Mouse (Mus musculus) right cerebral cortex, postnatal 36 days (tissue): Measurements from ENCODE around the gene Hist1h2bg.
"Not testable (repeated sequence)": the region's sequence is repeated elsewhere in the genome, so short reads cannot be mapped to it uniquely, and the experiment has no call there.

Source experiments
- DNase-seq, 2 experiments: peaks; one replicate each; pipeline ENCODE4 v3.0.0; 2022; ENCODE audit warnings: low spot score in 2 of 2, mixed read lengths in 1 of 2

Gene Hist1h2bg

GRCm38 (mm10) chr13:23582219-23583056 lies 11.2 kb downstream of the Hist1h2bg start:
- DNase-seq = no peak

DNA sequence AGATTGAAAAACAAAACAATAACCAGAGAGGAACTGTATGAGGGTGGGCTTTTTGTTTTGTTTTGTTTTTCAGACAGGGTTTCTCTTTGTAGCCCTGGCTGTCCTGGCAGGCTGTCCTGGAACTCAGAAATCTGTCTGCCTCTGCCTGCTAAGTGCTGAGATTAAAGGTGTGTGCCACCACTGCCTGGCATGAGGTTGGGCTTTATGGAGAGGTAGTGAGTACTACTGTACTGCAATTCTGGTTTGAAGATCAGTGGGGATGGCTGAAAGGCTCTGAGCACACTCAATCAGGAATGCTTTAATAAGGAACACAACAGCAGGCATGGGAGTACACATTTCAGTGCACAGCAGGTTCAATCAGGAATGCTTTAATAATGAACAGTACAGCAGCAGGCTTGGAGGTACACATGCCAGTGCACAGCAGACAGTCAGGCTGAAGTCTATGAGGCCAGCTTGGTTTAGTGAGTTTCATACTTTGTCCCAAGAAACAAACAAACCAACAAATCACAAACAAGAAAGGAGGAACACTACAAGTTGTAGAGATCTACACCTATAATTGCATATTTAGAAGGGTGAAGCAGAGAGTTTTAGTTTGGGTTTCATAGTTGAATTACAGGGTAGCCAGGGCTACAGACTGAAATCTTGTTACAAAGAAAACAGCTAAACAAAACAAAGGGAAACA lies 12.3 kb downstream of the Hist1h2bg start:
- DNase-seq = no peak

DNA sequence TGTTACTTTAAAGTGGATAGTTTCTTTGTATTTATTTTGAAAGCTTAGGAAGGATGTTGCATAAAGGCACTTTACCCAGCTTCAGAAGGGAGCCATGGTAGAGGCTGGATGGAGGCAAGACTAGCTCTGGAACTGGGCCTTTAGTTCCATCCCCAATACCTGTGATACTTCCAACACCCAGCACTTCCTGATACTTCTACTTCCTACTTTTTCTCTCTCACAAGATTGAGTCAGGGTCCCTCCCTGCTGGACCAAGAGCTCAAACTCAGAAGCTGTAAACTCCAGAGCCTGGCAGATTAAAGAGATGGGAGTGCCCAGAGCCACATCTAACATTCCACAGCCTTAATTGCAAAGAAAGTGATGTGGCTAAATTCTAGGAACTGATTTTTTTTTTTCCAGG lies 13.1 kb downstream of the Hist1h2bg start:
- no peak for DNase-seq

DNA sequence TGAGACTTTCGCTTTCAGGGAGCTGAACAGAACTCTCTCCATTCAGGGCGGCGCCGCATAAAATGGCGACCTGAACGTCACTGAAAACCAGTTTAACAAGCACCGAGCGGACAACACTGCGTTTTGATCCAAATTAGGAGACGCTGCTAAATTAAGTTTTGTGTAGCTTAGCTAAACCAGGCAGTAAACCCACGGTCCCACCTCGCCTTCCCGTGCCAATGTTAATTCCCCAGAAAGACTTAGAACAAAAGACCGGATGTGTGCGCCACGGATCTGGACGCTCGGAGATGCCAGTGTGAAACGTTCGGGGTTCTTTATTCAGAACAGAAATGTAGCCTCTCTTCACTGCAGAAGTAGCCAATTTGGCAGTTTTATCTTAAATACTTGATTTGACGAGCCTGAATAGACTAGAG lies 13.8 kb downstream of the Hist1h2bg start:
- DNase-seq = peak; percentile 48 to 76

GRCm38 (mm10) chr13:23585442-23586098 lies 14.4 kb downstream of the Hist1h2bg start:
- peak; percentile 62 to 74 for DNase-seq

DNA sequence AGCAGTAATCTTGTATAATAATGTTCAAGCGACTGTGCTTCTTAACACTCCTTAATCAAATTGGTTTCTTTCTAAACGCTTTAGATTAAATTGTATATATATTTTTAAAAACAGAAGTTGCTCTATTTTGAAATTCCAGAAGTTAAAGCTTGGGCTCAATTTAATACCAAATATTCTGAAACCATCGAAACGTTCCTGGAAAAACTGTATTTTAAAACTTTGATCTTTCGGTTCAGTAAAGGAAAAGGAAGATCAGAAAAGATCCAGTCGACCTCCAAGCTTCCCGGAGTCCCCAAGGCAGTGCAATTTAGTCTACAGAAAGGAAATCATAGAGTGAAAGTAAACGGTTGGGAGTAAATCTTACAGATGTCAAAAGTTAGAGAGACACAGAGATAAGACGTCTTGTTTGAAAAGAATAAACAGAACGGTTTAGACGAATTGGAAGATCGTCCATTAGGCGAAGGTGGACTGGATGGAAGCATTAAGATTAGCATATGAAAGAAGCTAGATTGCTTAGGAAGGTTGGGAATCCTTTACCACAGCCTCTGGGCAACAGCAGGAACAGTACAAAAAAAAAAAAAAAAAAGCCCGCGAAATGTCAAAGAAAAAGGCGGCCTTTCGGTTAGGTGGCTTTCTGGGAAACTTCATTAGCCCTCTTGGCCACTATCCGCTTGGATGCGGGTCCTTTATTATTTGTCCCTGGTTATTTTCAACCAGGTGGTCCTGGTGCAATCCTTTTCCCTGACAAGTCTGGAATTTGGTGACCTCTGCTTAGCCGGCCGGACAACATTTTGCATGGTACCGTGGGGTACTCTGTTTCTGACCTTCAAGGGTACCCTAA lies 15.1 kb downstream of the Hist1h2bg start:
- no peak for DNase-seq

DNA sequence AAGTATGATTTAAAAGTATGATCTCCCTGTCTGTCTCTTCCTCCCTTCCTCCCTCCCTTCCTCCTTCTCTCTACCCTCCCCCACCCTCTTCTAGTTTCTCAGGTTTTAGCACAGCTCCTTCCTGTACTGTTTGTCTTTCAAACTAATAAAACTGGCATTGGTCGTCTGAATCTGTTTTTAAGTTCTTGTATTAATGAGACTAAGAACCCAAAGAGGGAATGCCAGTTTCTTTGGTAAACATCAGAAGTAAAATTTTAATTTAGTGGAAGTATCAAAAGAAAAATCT lies 15.7 kb downstream of the Hist1h2bg start:
- DNase-seq = no peak

GRCm38 (mm10) chr13:23591206-23591605 lies 20.0 kb downstream of the Hist1h2bg start:
- no peak for DNase-seq

DNA sequence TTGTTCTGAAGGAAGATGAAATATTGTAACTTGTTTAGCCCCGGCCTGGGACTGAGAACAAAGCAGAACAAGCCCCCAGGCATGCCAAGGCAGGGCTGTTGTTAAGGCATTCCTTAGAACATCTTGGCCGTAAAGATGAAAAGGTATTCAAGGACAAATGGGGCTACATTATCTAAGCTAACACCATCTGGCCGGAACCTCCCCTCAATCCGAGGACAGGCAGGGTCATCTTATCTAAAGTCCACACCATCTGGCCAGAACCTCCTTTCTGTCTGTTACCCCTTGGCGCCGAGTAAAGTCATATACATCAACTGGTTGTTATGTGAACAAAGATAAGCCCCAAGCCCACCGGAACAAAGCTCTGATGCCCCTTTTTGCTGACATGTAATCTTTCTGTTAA lies 20.7 kb downstream of the Hist1h2bg start:
- not testable (repeated sequence) for DNase-seq

- DNase-seq = no peak
These were observed 21.4 kb downstream of the Hist1h2bg start for GRCm38 (mm10) chr13:23592614-23593013.

DNA sequence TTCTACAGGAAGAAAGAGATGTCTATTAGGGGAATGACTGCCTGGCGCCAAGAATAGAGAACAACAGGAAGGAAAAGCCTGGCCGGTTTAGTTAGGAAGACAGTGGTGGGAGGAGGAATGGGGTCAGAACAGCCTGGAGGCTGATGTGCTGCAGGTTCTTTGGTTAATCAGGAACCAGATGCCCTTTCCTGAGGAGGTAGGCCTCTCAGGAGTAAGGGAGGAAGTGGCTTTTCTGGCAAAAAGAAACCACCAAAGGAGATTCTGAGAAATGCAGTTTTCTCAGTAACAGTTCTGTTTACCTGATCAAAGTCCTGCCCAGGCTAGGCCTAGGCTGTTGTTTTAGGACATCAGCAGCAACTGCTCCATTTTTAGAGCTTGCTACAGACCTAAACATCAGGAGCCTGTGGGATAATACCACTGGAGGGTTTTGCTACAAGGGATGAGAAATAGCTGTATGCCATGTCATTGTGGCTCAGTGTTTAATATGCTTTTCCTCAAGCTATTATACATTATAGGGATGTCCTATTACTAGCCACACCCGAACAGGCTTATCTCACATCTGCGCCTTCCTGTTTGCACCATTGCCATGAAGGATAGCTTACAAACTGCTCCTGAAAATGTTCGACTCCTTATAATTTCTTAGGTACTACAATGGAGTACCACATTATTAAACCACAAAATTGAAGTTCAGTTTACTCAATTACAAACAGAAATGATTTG lies 22.0 kb downstream of the Hist1h2bg start:
- DNase-seq = no peak

DNA sequence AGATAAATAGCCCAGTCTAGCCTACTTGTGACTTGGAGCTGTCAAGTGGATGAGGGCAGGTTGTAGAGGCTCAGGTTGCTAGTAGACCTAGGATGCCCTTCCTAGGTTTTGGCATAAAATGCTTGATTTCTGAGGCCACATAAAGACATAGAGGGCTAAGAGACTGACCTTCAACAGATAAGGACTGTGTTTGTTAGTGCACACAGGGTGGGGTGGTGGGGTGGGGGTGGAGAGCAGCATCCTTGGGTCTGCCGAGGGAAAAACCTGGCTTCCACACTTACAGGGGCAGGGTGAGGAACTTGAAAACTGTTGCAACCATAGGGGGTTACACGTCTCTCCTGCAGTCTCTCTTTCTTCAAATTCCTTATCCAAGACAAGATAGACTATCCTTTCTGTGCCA lies 24.0 kb downstream of the Hist1h2bg start:
- no peak for DNase-seq

DNA sequence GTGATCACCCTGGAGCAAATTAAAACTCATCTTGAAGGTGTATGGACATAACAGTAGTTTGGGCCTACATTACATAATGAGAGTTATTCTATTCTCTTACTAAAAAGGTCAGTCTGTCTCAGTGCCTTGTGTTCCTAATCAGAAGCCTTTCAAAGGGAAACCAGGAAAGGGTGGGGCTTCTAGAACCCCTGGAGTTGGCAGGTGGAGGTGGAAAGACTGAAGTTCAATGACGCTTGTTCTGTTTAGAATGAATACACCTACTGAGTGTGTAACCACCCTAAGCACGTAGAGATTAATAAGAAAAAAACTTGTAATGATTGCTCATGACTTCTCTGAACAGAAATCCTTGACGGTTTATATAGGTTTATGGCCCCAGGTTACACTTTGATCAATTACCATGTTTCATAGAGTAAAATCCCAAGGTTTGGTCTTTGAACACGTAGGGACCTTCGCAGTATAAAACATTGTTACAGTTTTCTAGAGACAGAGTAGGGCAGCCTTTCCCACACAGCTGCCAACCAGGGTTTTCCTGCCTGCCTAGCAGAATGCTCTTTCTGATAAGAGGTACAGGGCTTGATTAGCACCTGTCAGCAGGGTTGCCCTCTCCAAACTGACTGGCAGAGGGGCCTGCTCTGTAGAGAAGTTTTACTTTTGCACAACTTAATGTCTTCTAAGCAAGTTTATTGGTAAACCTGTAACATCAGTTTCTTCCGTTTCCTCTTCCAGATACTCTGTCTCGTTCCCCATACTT lies 24.6 kb downstream of the Hist1h2bg start:
- DNase-seq = no peak

DNA sequence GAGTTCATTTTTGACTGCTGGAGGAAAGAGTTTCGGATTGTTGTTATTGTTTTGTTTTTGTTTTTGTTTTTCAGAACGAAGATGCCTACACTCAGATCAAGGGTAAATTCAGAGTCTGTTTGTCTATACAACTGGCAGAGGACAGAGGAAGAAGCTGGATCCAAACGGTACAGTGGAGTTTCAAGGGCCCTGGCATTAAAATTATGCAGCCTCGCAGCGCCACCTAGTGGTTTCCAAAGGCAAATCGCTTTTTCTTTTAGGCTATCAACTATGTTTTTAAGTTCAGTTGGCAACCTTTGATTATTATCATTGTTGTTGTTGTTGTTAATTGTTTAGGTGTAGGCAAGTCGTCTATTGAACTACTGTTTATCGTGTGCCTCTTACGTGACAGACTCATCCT lies 26.8 kb downstream of the Hist1h2bg start:
- DNase-seq = no peak

GRCm38 (mm10) chr13:23603182-23603699 lies 32.0 kb downstream of the Hist1h2bg start:
- DNase-seq = no peak

DNA sequence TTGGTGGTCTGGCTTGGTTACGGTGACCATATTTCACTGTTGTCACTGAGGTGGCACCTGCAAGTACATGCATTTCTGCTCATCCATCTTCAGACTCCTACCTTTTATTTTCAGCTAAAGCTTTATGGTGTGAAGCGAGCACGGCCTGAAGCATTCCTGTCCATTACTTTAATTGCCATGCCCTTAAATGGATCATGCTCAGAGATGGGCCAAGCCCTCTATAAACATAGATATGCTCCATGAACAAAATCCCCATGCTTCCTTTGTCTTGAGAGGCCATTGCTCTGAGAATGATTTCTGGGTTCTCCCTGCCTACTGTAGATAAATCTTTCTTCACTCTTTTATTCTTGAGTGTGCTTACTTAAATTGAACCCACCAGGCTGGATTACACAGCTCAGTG lies 33.3 kb downstream of the Hist1h2bg start:
- DNase-seq = no peak

DNA sequence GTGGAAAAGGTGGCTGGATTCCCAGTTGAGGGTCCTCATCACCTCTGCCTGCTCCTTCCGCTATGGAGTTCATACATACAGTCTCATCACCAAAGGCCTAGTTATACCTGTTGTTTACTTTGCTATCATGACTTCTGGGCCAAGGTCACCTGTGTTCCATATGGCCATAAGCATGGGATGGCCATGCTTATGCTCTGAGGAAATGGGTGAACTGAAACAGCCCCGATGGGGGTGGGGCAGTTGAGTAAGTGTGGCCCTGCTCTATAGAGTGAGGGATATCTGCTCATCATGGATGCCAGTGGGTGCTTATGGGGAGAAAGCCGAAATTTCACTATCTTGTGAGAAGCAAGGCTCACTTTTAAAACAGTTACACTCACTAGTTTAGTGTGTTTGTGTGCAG lies 33.9 kb downstream of the Hist1h2bg start:
- no peak for DNase-seq

- DNase-seq = no peak
These were observed 38.0 kb downstream of the Hist1h2bg start for GRCm38 (mm10) chr13:23609209-23609608.

DNA sequence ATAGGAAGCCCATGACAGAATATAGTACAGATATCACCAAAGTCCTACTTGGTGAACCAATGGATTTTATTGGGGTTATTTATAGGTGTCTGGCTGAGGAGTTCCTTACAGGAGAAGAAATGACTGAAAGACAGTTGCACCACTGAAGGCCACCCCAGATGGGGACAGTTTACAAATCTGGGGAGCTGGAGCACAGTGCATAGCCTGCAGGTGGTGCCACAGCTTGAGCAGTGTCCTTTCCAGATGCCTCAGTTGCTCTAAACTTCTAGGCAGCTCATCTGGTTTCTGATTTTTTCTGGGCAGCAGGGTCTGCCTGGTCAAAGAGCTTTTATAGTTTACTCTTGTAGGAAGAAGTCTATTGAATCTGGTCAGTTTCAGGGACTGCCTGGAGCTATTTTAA lies 38.6 kb downstream of the Hist1h2bg start:
- DNase-seq = no peak

GRCm38 (mm10) chr13:23610393-23610792 lies 39.2 kb downstream of the Hist1h2bg start:
- no peak for DNase-seq
